8 mouse cellular contexts compared by ENCODE assay signal in the genomic region with DNA sequence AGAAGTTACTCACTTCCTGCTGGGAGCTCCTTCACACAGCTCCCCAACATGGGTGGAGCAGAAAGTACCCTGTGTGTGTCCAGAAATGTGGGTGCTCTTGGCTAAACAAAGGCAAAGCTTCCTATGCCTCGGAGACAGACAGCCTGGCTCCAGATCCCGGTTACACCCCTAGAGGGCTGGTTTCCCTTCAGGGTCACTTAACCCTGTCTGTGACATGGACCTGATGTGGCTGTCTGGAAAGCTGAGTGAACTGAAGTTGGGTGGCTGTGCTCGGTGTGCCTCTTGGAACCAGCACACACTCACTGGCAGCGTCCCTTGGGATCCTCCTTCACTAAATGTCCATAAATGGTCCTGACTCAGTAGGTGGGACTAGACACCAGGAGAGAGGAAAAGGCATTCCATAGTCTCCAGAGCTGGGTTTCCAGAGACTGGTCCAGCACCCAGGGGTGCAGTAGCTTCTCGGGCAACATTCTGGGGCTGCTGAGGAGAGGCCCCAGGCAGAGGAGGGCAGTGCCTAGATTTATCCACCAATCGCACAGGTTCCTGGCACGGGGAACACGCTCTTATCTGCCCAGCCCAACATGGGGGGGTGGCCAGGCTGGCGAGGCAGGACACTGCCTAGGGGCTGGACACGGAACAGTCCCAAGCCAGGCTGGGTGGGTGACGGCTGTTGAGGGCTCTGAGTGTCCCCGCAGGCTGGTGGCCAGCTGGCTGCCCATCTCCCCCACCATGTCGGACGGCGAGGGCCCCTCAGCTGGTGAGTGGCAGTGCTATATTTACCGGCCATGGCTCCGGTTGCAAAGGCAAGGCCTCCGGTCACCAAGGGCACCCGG. TPM values are rescaled to one million over a fixed set of nuclear protein-coding genes. Genes with fewer than 3 reads are reported as not detected.
DNase-seq lines count a peak whose midpoint lies in the region; ATAC-seq and TF ChIP-seq lines count a peak whose summit lies in the region.

A gene (plus strand): TSS at position 362 of the 833 bp plus-strand sequence.

- no peaks in the 10 kb centered on the region for H3K27me3 ChIP-seq in C2C12 (ENCODE audit: control insufficient read depth, insufficient read depth, insufficient read length)
- no peaks in the 10 kb centered on the region for H3K27me3 ChIP-seq in intestine, embryonic 16.5 days (replicated peaks; ENCODE audit: control insufficient read depth, insufficient read depth, low read length)
- no peaks in the 10 kb centered on the region for H3K27me3 ChIP-seq in limb, embryonic 13.5 days
- no peaks in the 10 kb centered on the region for H3K27me3 ChIP-seq in neural tube, embryonic 12.5 days (replicated peaks)
- H3K27me3 ChIP-seq in thymus, adult 2 months (ENCODE audit: control insufficient read depth, insufficient read depth, low read length), result no peaks in the 10 kb centered on the region

- peaks cover 48% of the 10 kb centered on the region for H3K79me2 ChIP-seq in C2C12 (ENCODE audit: control insufficient read depth, insufficient read depth)

- peak; percentile 35 for DNase-seq in adrenal gland, postnatal 25 days
- DNase-seq in gonadal fat pad, adult 2 months (ENCODE audit: low read depth), result no peak
- DNase-seq in spleen, adult 18-20 months, result no peak
- no peak for DNase-seq in thymus, adult 2 months

- TF ChIP-seq CTCF in C2C12 (IDR thresholded peaks at IDR 0.05; ENCODE audit: control insufficient read depth, insufficient read depth, insufficient read length), result no peak
- TF ChIP-seq CTCF in thymus, adult 2 months (IDR thresholded peaks at IDR 0.05; ENCODE audit: borderline replicate concordance, control insufficient read depth, extremely low read depth, insufficient read depth, low read length, poor library complexity), result no peak

- peaks cover 9% of the 10 kb centered on the region for H3K36me3 ChIP-seq in C2C12 (ENCODE audit: control insufficient read depth, insufficient read depth)
- H3K36me3 ChIP-seq in intestine, embryonic 16.5 days (ENCODE audit: control insufficient read depth, insufficient read depth, low read length), result no peaks in the 10 kb centered on the region
- no peaks in the 10 kb centered on the region for H3K36me3 ChIP-seq in limb, embryonic 13.5 days
- H3K36me3 ChIP-seq in neural tube, embryonic 12.5 days, result no peaks in the 10 kb centered on the region
- H3K36me3 ChIP-seq in thymus, adult 2 months (ENCODE audit: control insufficient read depth, insufficient read depth, low read length), result no peaks in the 10 kb centered on the region

- ATAC-seq in intestine, embryonic 16.5 days, result peak; percentile 54
- ATAC-seq in limb, embryonic 13.5 days (ENCODE audit: low FRiP score, low read depth), result no peak; the same call in 1 of the 2 replicates
- no peak for ATAC-seq in neural tube, embryonic 12.5 days (ENCODE audit: low FRiP score, low read depth)

- H3K27ac ChIP-seq in intestine, embryonic 16.5 days (ENCODE audit: low read length), result peak within 1 kb of the TSS; percentile 73
- H3K27ac ChIP-seq in limb, embryonic 13.5 days, result no peak within 1 kb of the TSS
- no peak within 1 kb of the TSS for H3K27ac ChIP-seq in neural tube, embryonic 12.5 days
- no peak within 1 kb of the TSS for H3K27ac ChIP-seq in thymus, adult 2 months (ENCODE audit: control insufficient read depth, insufficient read depth, low read length)

- no peaks in the 10 kb centered on the region for H3K9me3 ChIP-seq in intestine, embryonic 16.5 days (ENCODE audit: control insufficient read depth, low read length)
- H3K9me3 ChIP-seq in limb, embryonic 13.5 days, result no peaks in the 10 kb centered on the region
- H3K9me3 ChIP-seq in neural tube, embryonic 12.5 days, result no peaks in the 10 kb centered on the region

- peaks cover 36% of the 10 kb centered on the region for H3K4me1 ChIP-seq in intestine, embryonic 16.5 days (ENCODE audit: control insufficient read depth, insufficient read depth, low read length)
- peaks cover 59% of the 10 kb centered on the region for H3K4me1 ChIP-seq in limb, embryonic 13.5 days
- peaks cover 24% of the 10 kb centered on the region for H3K4me1 ChIP-seq in neural tube, embryonic 12.5 days
- H3K4me1 ChIP-seq in thymus, adult 2 months (replicated peaks; ENCODE audit: control insufficient read depth, insufficient read depth, low read length), result no peaks in the 10 kb centered on the region

- H3K79me3 ChIP-seq in C2C12 (ENCODE audit: low read depth), result peaks cover 13% of the 10 kb centered on the region

- WGBS in intestine, embryonic 16.5 days, result 61% methylated on average over 19 of the region's 19 CpGs
- 73% methylated on average over 19 of the region's 19 CpGs for WGBS in limb, embryonic 13.5 days
- whole genome bisulfite sequencing in neural tube, embryonic 12.5 days, result 81% methylated on average over 19 of the region's 19 CpGs
- 63% methylated on average over 19 of the region's 19 CpGs for WGBS in thymus, adult 2 months

- peak within 1 kb of the TSS; percentile 13; the same call in 1 of the 2 replicates for H3K4me2 ChIP-seq in intestine, embryonic 16.5 days (ENCODE audit: low read depth, low read length)
- H3K4me2 ChIP-seq in limb, embryonic 13.5 days (replicated peaks), result no peak within 1 kb of the TSS
- no peak within 1 kb of the TSS for H3K4me2 ChIP-seq in neural tube, embryonic 12.5 days (replicated peaks)

- TF ChIP-seq POLR2A in thymus, adult 2 months (IDR thresholded peaks at IDR 0.05; ENCODE audit: control insufficient read depth, extremely low read depth, insufficient read depth, low read length, poor library complexity), result no peak

- peak within 1 kb of the TSS; percentile 49 for H3K4me3 ChIP-seq in C2C12 (ENCODE audit: insufficient read depth, poor library complexity, severe bottlenecking)
- peak within 1 kb of the TSS; percentile 20 for H3K4me3 ChIP-seq in intestine, embryonic 16.5 days (ENCODE audit: low read length)
- H3K4me3 ChIP-seq in limb, embryonic 13.5 days, result no peak within 1 kb of the TSS
- no peak within 1 kb of the TSS for H3K4me3 ChIP-seq in neural tube, embryonic 12.5 days
- no peak within 1 kb of the TSS for H3K4me3 ChIP-seq in thymus, adult 2 months (ENCODE audit: control insufficient read depth, insufficient read depth, low read length)

- peak within 1 kb of the TSS; percentile 43; the same call in 1 of the 2 replicates for H3K9ac ChIP-seq in intestine, embryonic 16.5 days (ENCODE audit: low read depth, low read length)
- no peak within 1 kb of the TSS for H3K9ac ChIP-seq in limb, embryonic 13.5 days
- H3K9ac ChIP-seq in neural tube, embryonic 12.5 days, result no peak within 1 kb of the TSS

- H3ac ChIP-seq in C2C12 (ENCODE audit: control insufficient read depth, insufficient read length, low read depth), result peak within 1 kb of the TSS; percentile 95

TF ChIP-seq in C2C12, 6 proteins besides CTCF, POLR2A, EP300 and RAD21:
- TF ChIP-seq USF1 (IDR thresholded peaks at IDR 0.05; ENCODE audit: low read depth), result no peak
- TF ChIP-seq MYOD1 (IDR thresholded peaks at IDR 0.05; ENCODE audit: control insufficient read depth, insufficient read length, low read depth), result no peak
- no peak for TF ChIP-seq CEBPB (IDR thresholded peaks at IDR 0.05; ENCODE audit: low read depth)
- TF ChIP-seq FOSL1 (IDR thresholded peaks at IDR 0.05; ENCODE audit: insufficient read depth, low read length, poor library complexity, severe bottlenecking), result no peak
- TF ChIP-seq MYOG (IDR thresholded peaks at IDR 0.05; ENCODE audit: control insufficient read depth, extremely low read depth, insufficient read length), result no peak
- TF ChIP-seq MAX (IDR thresholded peaks at IDR 0.05), result no peak

RNA-seq across cellular contexts. Expression of the gene that starts here (rescaled TPM):
- 45.2 TPM for polyA plus RNA-seq in C2C12 (2012; fragmentation: generic; extraction: Trizol)
- total RNA-seq in adrenal gland, postnatal 25 days (2021), result 15.5 and 20.6 TPM in 2 replicates
- 26.0 and 34.7 TPM in 2 replicates for polyA plus RNA-seq in gonadal fat pad, adult 2 months (2012; rRNA removed)
- 63.7 and 67.4 TPM in 2 replicates for polyA plus RNA-seq in intestine, embryonic 16.5 days (2015; fragmentation: Nextera tagmentation; extraction: Ambion mirVana)
- 36.5 and 41.9 TPM in 2 replicates for polyA plus RNA-seq in limb, embryonic 13.5 days (2015; fragmentation: Nextera tagmentation; extraction: Ambion mirVana)
- 108 and 122 TPM in 2 replicates for polyA plus RNA-seq in neural tube, embryonic 12.5 days (2016; fragmentation: Nextera tagmentation; extraction: Ambion mirVana)
- 4.9 and 6.4 TPM in 2 replicates for polyA plus RNA-seq in thymus, adult 2 months (2012; rRNA removed)

Comparison
In these comparisons a context has a peak if more than half of its experiments do, and no peak if none do; other contexts are left out.
1. H3K4me3 ChIP-seq: peak in C2C12 (single experiment) and intestine, embryonic 16.5 days (single experiment); none in limb, embryonic 13.5 days (single experiment), neural tube, embryonic 12.5 days (single experiment) and thymus, adult 2 months (single experiment).